Mouse (Mus musculus): ENCODE measurements around the gene Brd4. TPM values are rescaled to one million over a fixed set of nuclear protein-coding genes. Genes with fewer than 3 reads are reported as not detected.

Brd4 gene
- polyA plus RNA-seq, 1 experiment from 2014 or later = 20.2 TPM

GRCm38 (mm10) chr17:32199796-32200195 is 84.7 kb downstream of the Brd4 start:
- 83% methylated on average over 2 of the region's 2 CpGs for WGBS (ENCODE audit: insufficient replicate concordance)
- no peak overlapping the region for H3K9ac ChIP-seq (replicated peaks)

GRCm38 (mm10) chr17:32197156-32197555 is 87.4 kb downstream of the Brd4 start:
- Histone ChIP-seq H3K4me2 (ENCODE audit: low read depth, low read length) (no peak overlapping the region), H3K27me3 (ENCODE audit: insufficient read depth, low read length) (no peaks in the 10 kb centered on the region), H3K9ac (replicated peaks) (no peak overlapping the region), H3K4me3 (ENCODE audit: low read depth, low read length) (no peak overlapping the region), H3K9me3 (ENCODE audit: low read length) (no peaks in the 10 kb centered on the region), H3K27ac (ENCODE audit: low read depth) (no peak overlapping the region), H3K4me1 (ENCODE audit: insufficient read depth) (no peaks in the 10 kb centered on the region), H3K36me3 (replicated peaks; ENCODE audit: insufficient read depth, low read length) (peaks cover 67% of the 10 kb centered on the region)
- DNase-seq (no peak), ATAC-seq (no peak)
- 89% methylated on average over 14 of the region's 14 CpGs for WGBS (ENCODE audit: insufficient replicate concordance)
- TF ChIP-seq CTCF (IDR thresholded peaks at IDR 0.05; ENCODE audit: low read depth) = no peak
- TF ChIP-seq EP300 (IDR thresholded peaks at IDR 0.05; ENCODE audit: low read depth) = no peak

More at GRCm38 (mm10) chr17:32199796-32200195, 84.7 kb downstream of the Brd4 start:
- ATAC-seq = no peak
- H3K4me3 ChIP-seq (ENCODE audit: low read depth, low read length) = no peak overlapping the region
- no peak overlapping the region for H3K27ac ChIP-seq (ENCODE audit: low read depth)
- no peaks in the 10 kb centered on the region for H3K9me3 ChIP-seq (ENCODE audit: low read length)
- no peak for DNase-seq
- H3K4me1 ChIP-seq (ENCODE audit: insufficient read depth) = no peaks in the 10 kb centered on the region
- TF ChIP-seq CTCF (IDR thresholded peaks at IDR 0.05; ENCODE audit: low read depth) = no peak
- no peak for TF ChIP-seq EP300 (IDR thresholded peaks at IDR 0.05; ENCODE audit: low read depth)
- no peak overlapping the region for H3K4me2 ChIP-seq (ENCODE audit: low read depth, low read length)
- H3K36me3 ChIP-seq (replicated peaks; ENCODE audit: insufficient read depth, low read length) = peaks cover 93% of the 10 kb centered on the region
- no peaks in the 10 kb centered on the region for H3K27me3 ChIP-seq (ENCODE audit: insufficient read depth, low read length)

- H3K4me3 ChIP-seq (ENCODE audit: low read depth, low read length) = no peak overlapping the region
- no peaks in the 10 kb centered on the region for H3K27me3 ChIP-seq (ENCODE audit: insufficient read depth, low read length)
- 57% methylated on average over 5 of the region's 5 CpGs for WGBS (ENCODE audit: insufficient replicate concordance)
- no peak overlapping the region for H3K27ac ChIP-seq (ENCODE audit: low read depth)
- H3K4me2 ChIP-seq (ENCODE audit: low read depth, low read length) = no peak overlapping the region
- H3K36me3 ChIP-seq (replicated peaks; ENCODE audit: insufficient read depth, low read length) = peaks cover 53% of the 10 kb centered on the region
- no peak for ATAC-seq
- DNase-seq = no peak
- H3K4me1 ChIP-seq (ENCODE audit: insufficient read depth) = no peaks in the 10 kb centered on the region
- no peaks in the 10 kb centered on the region for H3K9me3 ChIP-seq (ENCODE audit: low read length)
- TF ChIP-seq EP300 (IDR thresholded peaks at IDR 0.05; ENCODE audit: low read depth) (no peak), CTCF (IDR thresholded peaks at IDR 0.05; ENCODE audit: low read depth) (no peak)
- H3K9ac ChIP-seq (replicated peaks) = no peak overlapping the region
Observed at GRCm38 (mm10) chr17:32195725-32196124, 88.8 kb downstream of the Brd4 start.

GRCm38 (mm10) chr17:32193010-32193409 is 91.5 kb downstream of the Brd4 start:
- H3K4me3 ChIP-seq (ENCODE audit: low read depth, low read length) = no peak overlapping the region
- peaks cover 13% of the 10 kb centered on the region for H3K4me1 ChIP-seq (ENCODE audit: insufficient read depth)
- ATAC-seq (no peak), DNase-seq (no peak)
- no peak overlapping the region for H3K9ac ChIP-seq (replicated peaks)
- H3K27me3 ChIP-seq (ENCODE audit: insufficient read depth, low read length) = peaks cover 23% of the 10 kb centered on the region
- H3K9me3 ChIP-seq (ENCODE audit: low read length) = no peaks in the 10 kb centered on the region
- H3K27ac ChIP-seq (ENCODE audit: low read depth) = no peak overlapping the region
- peaks cover 27% of the 10 kb centered on the region for H3K36me3 ChIP-seq (replicated peaks; ENCODE audit: insufficient read depth, low read length)
- H3K4me2 ChIP-seq (ENCODE audit: low read depth, low read length) = no peak overlapping the region
- TF ChIP-seq EP300 (IDR thresholded peaks at IDR 0.05; ENCODE audit: low read depth) = no peak
- no peak for TF ChIP-seq CTCF (IDR thresholded peaks at IDR 0.05; ENCODE audit: low read depth)
- WGBS (ENCODE audit: insufficient replicate concordance) = 63% methylated on average over 5 of the region's 5 CpGs

GRCm38 (mm10) chr17:32189850-32190249 is 94.7 kb downstream of the Brd4 start:
- H3K27me3 ChIP-seq (ENCODE audit: insufficient read depth, low read length) = peaks cover 23% of the 10 kb centered on the region
- no peak overlapping the region; the same call in 1 of the 2 replicates for H3K4me3 ChIP-seq (ENCODE audit: low read depth, low read length)
- H3K4me2 ChIP-seq (ENCODE audit: low read depth, low read length) = peak overlapping the region; percentile 60
- H3K36me3 ChIP-seq (replicated peaks; ENCODE audit: insufficient read depth, low read length) = no peaks in the 10 kb centered on the region
- H3K27ac ChIP-seq (ENCODE audit: low read depth) = no peak overlapping the region
- no peaks in the 10 kb centered on the region for H3K9me3 ChIP-seq (ENCODE audit: low read length)
- DNase-seq = no peak
- 9% methylated on average over 5 of the region's 5 CpGs for WGBS (ENCODE audit: insufficient replicate concordance)
- peaks cover 13% of the 10 kb centered on the region for H3K4me1 ChIP-seq (ENCODE audit: insufficient read depth)
- ATAC-seq = peak; percentile 50; the same call in 1 of the 2 replicates
- H3K9ac ChIP-seq (replicated peaks) = no peak overlapping the region
- no peak for TF ChIP-seq CTCF (IDR thresholded peaks at IDR 0.05; ENCODE audit: low read depth)
- TF ChIP-seq EP300 (IDR thresholded peaks at IDR 0.05; ENCODE audit: low read depth) = no peak

- ATAC-seq = no peak
- Histone ChIP-seq H3K4me3 (ENCODE audit: low read depth, low read length) (peak within 1 kb of the TSS; percentile 25), H3K4me2 (ENCODE audit: low read depth, low read length) (peak within 1 kb of the TSS; percentile 60), H3K9me3 (ENCODE audit: low read length) (no peaks in the 10 kb centered on the region), H3K27ac (ENCODE audit: low read depth) (no peak within 1 kb of the TSS), H3K36me3 (replicated peaks; ENCODE audit: insufficient read depth, low read length) (no peaks in the 10 kb centered on the region), H3K4me1 (ENCODE audit: insufficient read depth) (peaks cover 13% of the 10 kb centered on the region), H3K27me3 (ENCODE audit: insufficient read depth, low read length) (peaks cover 23% of the 10 kb centered on the region), H3K9ac (replicated peaks) (no peak within 1 kb of the TSS)
- no peak for DNase-seq
- WGBS (ENCODE audit: insufficient replicate concordance) = 10% methylated on average over 42 of the region's 42 CpGs
- TF ChIP-seq EP300 (IDR thresholded peaks at IDR 0.05; ENCODE audit: low read depth) = no peak
- no peak for TF ChIP-seq CTCF (IDR thresholded peaks at IDR 0.05; ENCODE audit: low read depth)
Observed at GRCm38 (mm10) chr17:32188863-32189636, 95.5 kb downstream of the Brd4 start, which contains the start of gene Ephx3. Gene Ephx3, minus strand, starts transcription at chr17:32189549.

All from liver, postnatal 0 days (tissue).